Mouse (Mus musculus): ENCODE measurements at regions not wholly inside any gene's neighbourhood (a gene's known extent, or its start where the extent isn't known, plus 50 kb on each side); places are given as distances from the start of the nearest gene placed in this dataset.

DNA sequence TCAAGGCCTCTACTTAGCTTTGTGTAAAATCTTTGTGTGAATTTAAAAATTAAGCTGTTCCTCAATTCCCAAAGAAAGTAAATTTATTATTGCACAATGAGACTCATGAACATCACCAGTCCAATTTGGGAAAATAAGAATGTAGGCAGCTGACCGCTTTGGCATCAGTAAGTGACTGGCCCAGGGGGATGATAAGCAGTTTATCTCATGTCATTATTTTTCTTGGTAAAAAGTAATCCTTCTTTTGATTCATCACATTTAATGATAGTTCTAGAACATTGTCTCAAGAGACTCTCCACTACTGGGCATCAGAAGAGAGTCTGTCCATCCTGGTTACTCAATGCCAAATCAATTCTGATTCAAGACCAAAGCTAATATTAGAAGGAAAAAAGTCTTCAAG lies 203.6 kb downstream of the Ibtk start:
- TF ChIP-seq CTCF (IDR thresholded peaks at IDR 0.05; ENCODE audit: extremely low read depth, insufficient read depth, insufficient read length, insufficient replicate concordance): no peak
- no peak for TF ChIP-seq POLR2A (IDR thresholded peaks at IDR 0.05; ENCODE audit: low read depth, low read length)

Data from spleen, adult 2 months (tissue).